Comparison of ENCODE assay signal across 11 mouse cellular contexts in genomic region chr3:60080572-60080971, GRCm38 (mm10). TPM values are rescaled to one million over a fixed set of nuclear protein-coding genes. Genes with fewer than 3 reads are reported as not detected.
DNase-seq lines count a peak whose midpoint lies in the region; ATAC-seq lines count a peak whose summit lies in the region.
"Had no signal": no experiment of that assay in that cellular context is flagged by ENCODE, and none has a peak within 500 bp of the region (broad histone marks: within the 10 kb centered on the region; RNA-seq: fewer than 3 reads in every experiment).

No protein-coding gene starts in this region.

- no peaks in the 10 kb centered on the region for H3K36me3 ChIP-seq in kidney, embryonic 16.5 days (ENCODE audit: insufficient read depth, low read length)
- no peaks in the 10 kb centered on the region for H3K36me3 ChIP-seq in heart, embryonic 12.5 days
- H3K36me3 ChIP-seq in megakaryocyte, embryonic 14.5 days (replicated peaks; ENCODE audit: low read length): no peaks in the 10 kb centered on the region
- no peaks in the 10 kb centered on the region for H3K36me3 ChIP-seq in limb, embryonic 10.5 days

- peaks cover 8% of the 10 kb centered on the region; the same call in 1 of the 2 replicates for H3K4me1 ChIP-seq in kidney, embryonic 16.5 days (ENCODE audit: insufficient read depth, low read length)
- peaks cover 8% of the 10 kb centered on the region; the same call in 1 of the 2 replicates for H3K4me1 ChIP-seq in heart, embryonic 12.5 days (replicated peaks)
- H3K4me1 ChIP-seq in megakaryocyte, embryonic 14.5 days: peaks cover 17% of the 10 kb centered on the region
- no peaks in the 10 kb centered on the region for H3K4me1 ChIP-seq in limb, embryonic 10.5 days

- no peak overlapping the region for H3K9ac ChIP-seq in kidney, embryonic 16.5 days (replicated peaks; ENCODE audit: low read length)
- H3K9ac ChIP-seq in heart, embryonic 12.5 days: no peak overlapping the region

- DNase-seq in kidney, adult 9 months: no peak
- DNase-seq in MEL-GATA-1-ER (ENCODE audit: extremely low read depth, low read depth): peak; percentile 91
- no peak for DNase-seq in limb, embryonic 10.5 days (ENCODE audit: low spot score)
- no peak for DNase-seq in embryo, embryonic 10 days (ENCODE audit: low spot score)
- DNase-seq in layer of hippocampus, postnatal 25 days (ENCODE audit: extremely low spot score in 1 of 2, low spot score in 1 of 2): no peak

- ATAC-seq in kidney, embryonic 16.5 days (ENCODE audit: low FRiP score, low TSS enrichment): 0 out of 2 replicates have a peak, but pooled peaks have one; percentile 54
- ATAC-seq in heart, embryonic 12.5 days (ENCODE audit: insufficient number of reproducible peaks, low FRiP score): no peak

- H3K4me2 ChIP-seq in kidney, embryonic 16.5 days (replicated peaks; ENCODE audit: low read depth, low read length): no peak overlapping the region
- H3K4me2 ChIP-seq in heart, embryonic 12.5 days: 0 out of 2 replicates have a peak overlapping the region, but pooled peaks have one; percentile 19

- no peaks in the 10 kb centered on the region for H3K27me3 ChIP-seq in kidney, embryonic 16.5 days (ENCODE audit: insufficient read depth, low read length)
- no peaks in the 10 kb centered on the region for H3K27me3 ChIP-seq in heart, embryonic 12.5 days (replicated peaks)
- no peaks in the 10 kb centered on the region for H3K27me3 ChIP-seq in megakaryocyte, embryonic 14.5 days (replicated peaks)
- H3K27me3 ChIP-seq in limb, embryonic 10.5 days (ENCODE audit: low read depth, poor library complexity, severe bottlenecking): no peaks in the 10 kb centered on the region

- no peaks in the 10 kb centered on the region for H3K9me3 ChIP-seq in kidney, embryonic 16.5 days (ENCODE audit: low read length)
- H3K9me3 ChIP-seq in heart, embryonic 12.5 days (replicated peaks): no peaks in the 10 kb centered on the region
- no peaks in the 10 kb centered on the region for H3K9me3 ChIP-seq in megakaryocyte, embryonic 14.5 days
- H3K9me3 ChIP-seq in limb, embryonic 10.5 days (replicated peaks): no peaks in the 10 kb centered on the region

- H3K27ac ChIP-seq in kidney, embryonic 16.5 days (ENCODE audit: low read length): peak overlapping the region; percentile 4; the same call in 1 of the 2 replicates
- H3K27ac ChIP-seq in heart, embryonic 12.5 days (ENCODE audit: poor library complexity, severe bottlenecking): no peak overlapping the region
- no peak overlapping the region for H3K27ac ChIP-seq in limb, embryonic 10.5 days

- 58% methylated on average over 4 of the region's 4 CpGs for WGBS in kidney, embryonic 16.5 days
- 25% methylated on average over 4 of the region's 4 CpGs for WGBS in heart, embryonic 12.5 days
- 81% methylated on average over 4 of the region's 4 CpGs for WGBS in limb, embryonic 10.5 days

- H3K4me3 ChIP-seq in kidney, embryonic 16.5 days (ENCODE audit: low read length): no peak overlapping the region
- H3K4me3 ChIP-seq in heart, embryonic 12.5 days: no peak overlapping the region
- peak overlapping the region; percentile 35 for H3K4me3 ChIP-seq in megakaryocyte, embryonic 14.5 days (replicated peaks)
- no peak overlapping the region for H3K4me3 ChIP-seq in limb, embryonic 10.5 days
- H3K4me3 ChIP-seq: myocyte had no signal

RNA-seq across cellular contexts. Expression of gene Sucnr1, which starts 1.1 kb away (rescaled TPM):
- 6.5 and 6.7 TPM in 2 replicates for polyA plus RNA-seq in kidney, embryonic 16.5 days (2015; fragmentation: Nextera tagmentation; extraction: Ambion mirVana)
- not detected in 2 replicates for polyA plus RNA-seq in heart, embryonic 12.5 days (2016; fragmentation: Nextera tagmentation; extraction: Ambion mirVana)
- not detected in 2 replicates for polyA plus RNA-seq in megakaryocyte, embryonic 14.5 days (2012; ENCODE audit: insufficient read depth, low replicate concordance)
- not detected in 2 replicates for polyA plus RNA-seq in limb, embryonic 10.5 days (2016; fragmentation: Nextera tagmentation; extraction: Ambion mirVana)
- not detected for total RNA-seq in layer of hippocampus, postnatal 25 days (2021)
- total RNA-seq: layer of hippocampus, postnatal 10 days had no signal
- polyA plus RNA-seq: myocyte had no signal

RNA-seq across cellular contexts. Expression of gene Aadac, which starts 55.1 kb away (rescaled TPM):
- polyA plus RNA-seq in kidney, embryonic 16.5 days (2015; fragmentation: Nextera tagmentation; extraction: Ambion mirVana): 35.8 and 39.8 TPM in 2 replicates
- 0.23 and 0.88 TPM in 2 replicates for polyA plus RNA-seq in heart, embryonic 12.5 days (2016; fragmentation: Nextera tagmentation; extraction: Ambion mirVana)
- not detected in 2 replicates for polyA plus RNA-seq in megakaryocyte, embryonic 14.5 days (2012; ENCODE audit: insufficient read depth, low replicate concordance)
- polyA plus RNA-seq in limb, embryonic 10.5 days (2016; fragmentation: Nextera tagmentation; extraction: Ambion mirVana): not detected in 2 replicates
- not detected for total RNA-seq in layer of hippocampus, postnatal 25 days (2021)
- total RNA-seq: layer of hippocampus, postnatal 10 days had no signal
- polyA plus RNA-seq: myocyte; urinary bladder, adult 2 months had no signal

Comparison
In these comparisons a context has a peak if more than half of its experiments do, and no peak if none do; other contexts are left out.
1. RNA of gene Aadac, which starts 55.1 kb away (polyA plus RNA-seq): 35.8 to 39.8 TPM in kidney, embryonic 16.5 days; 0.23 to 0.88 TPM in heart, embryonic 12.5 days, not detected in megakaryocyte, embryonic 14.5 days and not detected in limb, embryonic 10.5 days; every median in the first group is over 10 times any median in the second.